Mouse (Mus musculus): ENCODE measurements at regions not wholly inside any gene's neighbourhood (a gene's known extent, or its start where the extent isn't known, plus 50 kb on each side); places are given as distances from the start of the nearest gene placed in this dataset.

- intact Hi-C loops (cut with DNase I): no loop called here
- DNase-seq (ENCODE audit: low spot score in 2 of 2): no peak
Observed at GRCm38 (mm10) chr5:26338191-26338590, 80.7 kb downstream of the Gm7361 start.

DNA sequence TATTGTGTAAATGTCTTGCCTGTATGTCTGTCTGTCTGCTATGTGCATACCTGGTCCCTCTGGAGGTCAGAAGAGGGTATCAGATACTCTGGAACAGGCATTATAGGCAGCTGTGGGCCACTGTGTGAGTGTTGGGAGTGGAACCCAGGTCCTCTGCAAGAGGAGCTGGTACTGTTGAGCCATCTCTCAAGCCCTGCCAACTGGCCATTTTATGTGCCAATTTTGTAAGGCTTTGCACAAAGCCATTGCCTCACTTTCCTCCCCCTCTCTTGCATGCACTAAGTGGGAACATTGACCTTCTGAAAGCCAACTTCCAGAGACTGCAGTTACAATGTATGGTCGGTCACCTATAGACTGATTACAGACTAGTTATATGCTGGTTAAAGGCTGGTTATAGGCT lies 81.8 kb downstream of the Gm7361 start:
- intact Hi-C loops (cut with DNase I): no loop called here
- DNase-seq (ENCODE audit: low spot score in 2 of 2): no peak

DNA sequence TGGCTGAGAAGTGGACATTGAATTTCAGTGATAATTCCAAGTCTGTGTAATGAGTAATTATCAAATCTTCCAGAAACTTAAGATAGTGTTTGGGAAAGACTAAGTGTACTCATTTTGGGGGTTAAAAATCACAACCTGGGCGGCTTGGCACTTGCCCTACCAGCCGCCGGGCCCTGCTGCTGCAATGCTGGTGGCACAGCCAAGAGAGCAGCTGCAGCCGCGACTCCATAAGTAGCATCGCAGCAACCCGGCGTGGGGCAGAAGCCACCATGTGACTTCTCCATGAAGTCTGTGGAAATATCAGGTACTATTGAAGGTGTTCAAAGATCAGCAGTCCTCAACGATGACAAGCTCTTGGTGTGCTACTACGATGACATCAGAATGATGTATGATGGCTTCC lies 97.7 kb downstream of the Gm7361 start:
- DNase-seq (ENCODE audit: low spot score in 2 of 2): no peak
- intact Hi-C loops (cut with DNase I): no loop called here

GRCm38 (mm10) chr5:26359082-26359481 lies 101.6 kb downstream of the Gm7361 start:
- no peak for DNase-seq (ENCODE audit: low spot score in 2 of 2)
- intact Hi-C loops (cut with DNase I): no loop called here

- intact Hi-C loops (cut with DNase I): no loop called here
- DNase-seq (ENCODE audit: low spot score in 2 of 2): no peak
Observed at GRCm38 (mm10) chr5:26374175-26374984, 116.9 kb downstream of the Gm7361 start.

DNA sequence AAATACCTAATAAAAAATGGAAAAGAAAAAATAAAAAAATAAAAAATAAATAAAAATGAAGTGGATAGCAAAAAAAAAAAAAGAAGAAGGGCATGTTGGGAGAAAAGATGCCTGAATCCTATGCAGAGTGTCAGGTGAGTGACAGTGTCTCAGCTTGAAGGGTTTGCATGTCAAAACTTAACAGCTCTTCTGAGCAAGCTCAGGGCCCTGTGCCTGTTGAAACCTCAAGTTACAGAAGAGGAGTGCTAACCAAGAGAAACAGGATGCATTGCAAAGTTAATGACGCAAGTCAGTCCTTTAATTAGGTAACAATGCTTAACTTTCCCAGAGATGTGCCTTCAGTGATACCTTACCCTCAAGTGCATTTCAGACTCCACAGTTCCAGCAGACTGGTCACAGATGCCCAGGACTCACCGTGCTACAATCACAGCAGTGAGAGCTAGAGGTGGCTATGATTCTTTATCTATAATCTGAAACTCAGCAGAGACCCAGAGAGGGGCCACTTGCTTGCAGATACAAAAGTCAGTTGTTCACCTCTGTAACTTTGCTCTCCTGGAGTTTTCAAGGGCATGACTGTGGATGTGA lies 149.7 kb downstream of the Gm7361 start:
- intact Hi-C loops (cut with DNase I): no loop called here
- DNase-seq (ENCODE audit: low spot score in 2 of 2): no peak

- no peak for DNase-seq (ENCODE audit: low spot score in 2 of 2)
- intact Hi-C loops (cut with DNase I): no loop called here
Observed at GRCm38 (mm10) chr5:26413185-26413584, 155.7 kb downstream of the Gm7361 start.

DNA sequence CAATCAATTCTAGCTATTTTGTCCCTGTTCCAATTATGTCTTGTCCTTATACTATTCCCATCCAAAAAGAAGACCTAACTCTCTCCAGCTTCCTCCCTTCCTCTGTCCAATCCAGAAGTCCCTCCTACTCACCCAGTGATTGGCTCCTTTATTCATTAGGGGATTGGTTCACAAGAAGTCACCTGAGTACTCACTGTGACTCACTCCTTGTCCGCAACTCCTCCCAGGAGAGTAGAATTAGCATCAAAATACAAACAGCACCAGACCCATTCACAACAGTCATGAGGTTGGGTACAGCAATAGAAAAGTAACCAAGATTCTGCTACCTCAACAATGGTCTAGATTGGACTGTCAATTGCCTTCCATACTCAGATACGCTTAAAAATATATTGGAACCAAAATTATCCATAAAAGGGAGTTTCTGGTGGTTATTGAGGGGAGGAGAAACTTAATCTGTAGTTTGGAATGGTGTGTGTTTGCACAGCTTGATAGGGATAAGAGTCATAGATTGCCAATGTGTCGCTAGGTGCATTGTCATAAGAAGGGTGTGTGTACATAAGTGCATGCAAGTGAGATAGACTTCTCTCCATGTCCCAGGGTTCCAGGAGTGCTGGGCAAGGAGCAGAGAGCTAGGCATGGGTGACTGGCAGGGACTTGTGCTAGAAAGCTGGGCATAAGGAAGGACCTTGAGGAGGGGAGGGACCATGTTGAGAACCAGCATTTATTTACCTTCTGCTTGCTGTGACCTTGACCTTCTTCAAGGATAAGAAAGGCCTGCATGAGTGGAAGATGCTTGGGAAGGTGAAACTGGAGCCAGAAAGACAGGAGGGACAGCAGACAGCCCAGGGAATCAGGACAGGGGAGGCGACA lies 187.1 kb downstream of the Gm7361 start:
- intact Hi-C loops (cut with DNase I): no loop called here
- DNase-seq (ENCODE audit: low spot score in 2 of 2): no peak

- intact Hi-C loops (cut with DNase I): no loop called here
- no peak for DNase-seq (ENCODE audit: low spot score in 2 of 2)
Observed at GRCm38 (mm10) chr5:26451306-26451705, 193.8 kb downstream of the Gm7361 start.

DNA sequence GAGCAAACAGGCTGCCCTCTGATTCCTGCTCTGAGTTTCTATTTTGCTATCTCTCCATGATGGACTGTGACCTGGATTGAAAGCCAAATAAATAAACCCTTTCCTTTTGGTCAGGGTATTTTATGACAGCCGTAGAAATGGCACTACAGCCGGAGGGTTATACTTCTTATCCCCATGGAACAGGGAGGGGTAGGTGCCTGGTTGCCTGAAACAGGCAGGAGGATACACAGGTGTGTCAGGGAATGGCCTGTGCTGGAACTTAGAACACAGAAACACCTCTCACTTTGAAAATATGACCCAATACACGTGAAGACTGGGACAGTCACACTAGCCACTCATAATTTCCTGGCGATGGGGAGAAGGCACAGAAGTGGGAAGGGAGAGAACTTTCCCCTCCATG lies 200.1 kb downstream of the Gm7361 start:
- intact Hi-C loops (cut with DNase I): no loop called here
- DNase-seq (ENCODE audit: low spot score in 2 of 2): no peak

- no peak for DNase-seq (ENCODE audit: low spot score in 2 of 2)
- intact Hi-C loops (cut with DNase I): no loop called here
Observed at GRCm38 (mm10) chr5:26466666-26467065, 209.2 kb downstream of the Gm7361 start.

GRCm38 (mm10) chr5:26485726-26486125 lies 228.2 kb downstream of the Gm7361 start:
- no peak for DNase-seq (ENCODE audit: low spot score in 2 of 2)

GRCm38 (mm10) chr5:26494003-26494402 lies 236.5 kb downstream of the Gm7361 start:
- intact Hi-C loops (cut with DNase I): no loop called here

More at GRCm38 (mm10) chr5:26485726-26486125, 228.2 kb downstream of the Gm7361 start:
- intact Hi-C loops (cut with DNase I): no loop called here

DNA sequence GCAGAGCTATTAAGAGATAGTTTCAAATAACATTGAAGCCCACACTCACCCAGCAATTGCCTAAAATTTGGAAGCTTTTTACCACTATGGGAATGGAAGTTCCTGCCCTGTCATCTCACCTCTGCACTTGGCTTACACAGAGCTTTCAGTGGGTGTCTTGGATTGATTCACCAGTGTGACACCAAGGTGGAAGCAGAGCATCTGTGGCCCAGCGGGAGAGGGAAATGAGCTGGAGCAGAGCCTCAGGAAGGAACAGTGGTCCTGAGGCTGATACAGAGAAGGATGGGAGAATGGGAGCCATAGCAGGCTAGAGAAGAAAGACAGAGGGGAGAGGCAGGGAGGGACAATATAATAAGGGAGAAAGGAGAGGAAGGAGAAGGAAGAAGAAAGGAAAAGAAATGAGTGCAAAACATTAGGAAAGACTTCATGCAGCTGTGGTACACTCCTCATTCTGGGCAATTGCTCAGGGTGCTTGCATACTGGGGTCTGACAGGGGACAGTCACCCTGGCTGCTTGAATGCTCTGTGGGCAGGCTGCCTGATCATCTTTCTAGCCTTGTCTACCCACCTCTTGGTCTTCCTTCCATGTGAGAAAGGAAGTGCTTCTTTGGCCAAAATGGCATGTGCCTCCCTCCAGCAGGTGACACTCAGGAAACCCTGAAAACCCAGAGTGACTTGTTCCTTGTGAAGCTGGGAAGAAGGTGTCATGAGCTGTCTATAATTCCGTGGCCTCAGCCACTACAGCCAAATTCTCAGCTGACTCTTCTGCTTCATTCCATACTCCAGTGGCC lies 240.3 kb downstream of the Gm7361 start:
- DNase-seq (ENCODE audit: low spot score in 2 of 2): no peak
- intact Hi-C loops (cut with DNase I): no loop called here

More at GRCm38 (mm10) chr5:26494003-26494402, 236.5 kb downstream of the Gm7361 start:
- DNase-seq (ENCODE audit: low spot score in 2 of 2): no peak

DNA sequence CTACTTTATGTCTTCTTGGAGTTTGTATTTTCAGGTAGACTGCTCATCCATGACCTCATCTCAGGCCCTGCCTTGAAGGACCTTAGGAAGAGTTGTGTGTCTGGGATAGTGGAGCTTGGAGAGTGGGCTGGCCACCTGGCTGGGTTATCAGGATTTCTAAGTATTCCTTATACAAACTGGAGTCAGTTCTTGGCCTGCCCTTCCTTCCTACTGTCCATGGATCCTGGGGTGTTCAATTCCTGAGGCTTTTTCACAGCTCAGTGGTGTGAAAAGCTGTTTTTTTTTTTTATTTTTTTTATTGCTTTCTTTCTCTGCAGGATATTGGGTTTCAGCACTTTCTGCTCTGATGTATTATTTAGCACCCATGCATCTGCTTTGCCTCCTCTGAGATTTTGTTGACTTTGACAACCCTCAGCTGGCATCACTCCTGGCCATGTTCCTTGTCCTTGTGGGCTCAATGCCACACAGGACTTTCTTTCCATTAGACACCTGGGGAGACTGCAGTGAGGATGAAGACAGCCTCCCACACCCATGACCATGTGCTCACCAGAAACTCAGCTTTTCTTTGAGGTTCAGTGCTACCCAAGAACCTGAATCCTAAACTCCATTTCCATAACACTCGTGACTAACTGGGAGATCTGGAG lies 252.2 kb downstream of the Gm7361 start:
- intact Hi-C loops (cut with DNase I): no loop called here
- no peak for DNase-seq (ENCODE audit: low spot score in 2 of 2)

DNA sequence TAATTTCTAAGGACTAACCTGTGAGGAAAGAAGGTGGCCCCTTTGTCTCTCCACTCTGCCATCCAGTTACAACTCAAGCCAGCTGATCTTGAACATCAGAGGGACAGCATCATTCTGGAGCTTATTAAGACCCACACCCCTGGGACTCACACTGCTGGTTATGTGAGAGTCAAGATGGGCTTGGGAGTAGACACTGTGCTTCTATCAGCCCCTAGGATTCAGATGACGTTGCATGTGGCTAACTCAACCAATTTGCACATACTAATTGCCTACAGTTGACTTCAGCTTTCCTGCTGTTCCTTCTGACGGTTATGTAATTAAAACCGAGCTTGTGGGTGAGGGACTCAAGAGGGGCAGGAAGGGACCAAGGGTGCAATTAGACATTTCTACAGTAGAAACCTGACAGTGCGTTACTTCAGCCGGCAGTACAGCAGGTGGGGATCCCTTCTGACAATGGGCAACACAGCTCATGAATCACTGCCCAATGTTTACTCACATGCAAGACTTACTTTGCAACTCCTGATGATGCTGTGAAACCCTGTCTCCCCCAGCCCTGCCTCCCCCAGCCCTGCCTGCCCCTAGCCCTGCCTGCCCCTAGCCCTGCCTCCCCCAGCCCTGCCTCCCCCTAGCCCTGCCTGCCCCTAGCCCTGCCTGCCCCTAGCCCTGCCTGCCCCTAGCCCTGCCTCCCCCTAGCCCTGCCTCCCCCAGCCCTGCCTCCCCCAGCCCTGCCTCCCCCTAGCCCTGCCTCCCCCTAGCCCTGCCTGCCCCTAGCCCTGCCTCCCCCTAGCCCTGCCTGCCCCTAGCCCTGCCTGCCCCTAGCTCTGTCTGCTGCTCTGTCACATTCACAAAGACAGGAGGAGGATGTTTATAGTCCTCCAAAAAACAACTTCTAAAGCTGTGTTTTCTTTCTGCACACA lies 255.8 kb downstream of the Gm7361 start:
- DNase-seq (ENCODE audit: low spot score in 2 of 2): no peak
- intact Hi-C loops (cut with DNase I): no loop called here

DNA sequence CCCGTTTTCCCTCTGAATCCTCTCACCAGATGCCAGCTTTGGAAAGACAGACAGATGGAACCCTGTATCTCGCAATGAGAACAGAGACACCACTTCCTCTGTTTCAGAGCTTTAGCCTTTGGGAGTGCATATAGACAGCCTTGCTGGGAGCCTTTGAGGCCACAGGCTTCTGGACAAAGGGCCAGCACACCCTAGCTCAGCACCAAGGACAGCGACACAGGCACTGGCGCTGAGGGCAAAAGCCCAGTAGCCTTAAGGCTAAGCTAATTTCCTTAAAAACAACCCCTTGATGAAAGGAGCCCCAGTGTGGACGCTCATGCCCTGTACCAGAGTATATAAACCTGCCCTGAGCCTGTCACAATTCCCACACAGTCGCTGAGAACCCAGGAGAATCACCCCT lies 278.1 kb downstream of the Gm7361 start:
- DNase-seq (ENCODE audit: low spot score in 2 of 2): no peak
- intact Hi-C loops (cut with DNase I): no loop called here

- DNase-seq (ENCODE audit: low spot score in 2 of 2): no peak
- intact Hi-C loops (cut with DNase I): no loop called here
Observed at GRCm38 (mm10) chr5:26563291-26563690, 253.7 kb upstream of the Dpp6 start.
